Mouse (Mus musculus) forebrain, embryonic 16.5 days (tissue): Measurements from ENCODE around the gene Slc48a1. TPM values are rescaled to one million over a fixed set of nuclear protein-coding genes. Genes with fewer than 3 reads are reported as not detected.

Experiments
- ATAC-seq: fragments of 200-750 bp; cut with Nextera tagmentation; 2 replicates; pipeline ENCODE4 v1.8.0; 2017; ENCODE audit warnings: mild to moderate bottlenecking, moderate library complexity
- H3K27ac ChIP-seq: fragments of 300-500 bp; sonication (generic); 2 replicates; pipeline ENCODE4 v1.5.1; 2014; ENCODE audit warnings: low read length, control low read depth
- H3K27me3 ChIP-seq: fragments of 300-500 bp; sonication (generic); replicated peaks from 2 replicates; pipeline ENCODE4 v1.6.1; 2014; ENCODE audit warnings: low read length; ENCODE audit not compliant: control insufficient read depth, insufficient read depth
- H3K36me3 ChIP-seq: fragments of 300-500 bp; sonication (generic); 2 replicates; pipeline ENCODE4 v1.6.1; 2014; ENCODE audit not compliant: control insufficient read depth, insufficient read depth
- H3K4me1 ChIP-seq: fragments of 300-500 bp; sonication (generic); replicated peaks from 2 replicates; pipeline ENCODE4 v1.6.1; 2014; ENCODE audit warnings: low read length; ENCODE audit not compliant: control insufficient read depth, insufficient read depth
- H3K4me2 ChIP-seq: fragments of 300-500 bp; sonication (generic); 2 replicates; pipeline ENCODE4 v1.6.1; 2014; ENCODE audit warnings: mild to moderate bottlenecking, low read length, control low read depth
- H3K4me3 ChIP-seq: fragments of 300-500 bp; sonication (generic); replicated peaks from 2 replicates; pipeline ENCODE4 v1.5.1; 2014; ENCODE audit warnings: mild to moderate bottlenecking, low read length, control low read depth
- H3K9ac ChIP-seq: fragments of 300-500 bp; sonication (generic); replicated peaks from 2 replicates; pipeline ENCODE4 v1.6.1; 2014; ENCODE audit warnings: low read depth, low read length, control low read depth
- H3K9me3 ChIP-seq: fragments of 300-500 bp; sonication (generic); 2 replicates; pipeline ENCODE4 v1.6.1; 2016; ENCODE audit warnings: low read length; ENCODE audit not compliant: control insufficient read depth
- WGBS: fragments of 180-500 bp; shearing (Covaris S2); extraction: QIAGEN DNeasy Blood & Tissue Kit; methylation state at CpG from one replicate; pipeline ENCODE4 v1.1.7; 2014; 5-methylcytosine and 5-hydroxymethylcytosine counted together
- polyA plus RNA-seq: library from polyadenylated mRNA; unstranded; fragments of >200 nt; fragmentation: Nextera tagmentation; extraction: Ambion mirVana; gene quantifications from 2 replicates; pipeline ENCODE4 v1.2.1, GENCODE M21; 2015

The Slc48a1 gene
- polyA plus RNA-seq, 1 experiment from 2014 or later: 78.2 TPM

GRCm38 (mm10) chr15:97791126-97791700 is 12.9 kb downstream of the Slc48a1 start:
- no peak overlapping the region for H3K4me3 ChIP-seq
- peaks cover 11% of the 10 kb centered on the region for H3K36me3 ChIP-seq
- H3K27me3 ChIP-seq: no peaks in the 10 kb centered on the region
- H3K9ac ChIP-seq: no peak overlapping the region
- peaks cover 15% of the 10 kb centered on the region for H3K4me1 ChIP-seq
- 85% methylated on average over 11 of the region's 11 CpGs for WGBS
- no peak overlapping the region for H3K27ac ChIP-seq
- H3K9me3 ChIP-seq: no peaks in the 10 kb centered on the region
- no peak for ATAC-seq
- no peak overlapping the region for H3K4me2 ChIP-seq

GRCm38 (mm10) chr15:97793386-97794153 is 15.2 kb downstream of the Slc48a1 start:
- ATAC-seq: no peak
- 92% methylated on average over 18 of the region's 18 CpGs for WGBS
- H3K36me3 ChIP-seq: peaks cover 11% of the 10 kb centered on the region

GRCm38 (mm10) chr15:97794268-97794667 is 15.9 kb downstream of the Slc48a1 start:
- ATAC-seq: no peak
- Histone ChIP-seq H3K4me2 (no peak overlapping the region), H3K36me3 (peaks cover 12% of the 10 kb centered on the region), H3K27ac (no peak overlapping the region), H3K4me1 (0 out of 2 replicates have a peak, but pooled peaks cover 2% of the 10 kb centered on the region), H3K9ac (no peak overlapping the region), H3K27me3 (no peaks in the 10 kb centered on the region), H3K9me3 (no peaks in the 10 kb centered on the region), H3K4me3 (no peak overlapping the region)
- 73% methylated on average over 5 of the region's 5 CpGs for WGBS

More at GRCm38 (mm10) chr15:97793386-97794153, 15.2 kb downstream of the Slc48a1 start:
- no peaks in the 10 kb centered on the region for H3K9me3 ChIP-seq
- no peaks in the 10 kb centered on the region for H3K27me3 ChIP-seq
- H3K4me2 ChIP-seq: no peak overlapping the region
- no peak overlapping the region for H3K27ac ChIP-seq
- H3K4me3 ChIP-seq: no peak overlapping the region
- no peak overlapping the region for H3K9ac ChIP-seq
- peaks cover 8% of the 10 kb centered on the region for H3K4me1 ChIP-seq

- H3K4me1 ChIP-seq: 0 out of 2 replicates have a peak, but pooled peaks cover 2% of the 10 kb centered on the region
- WGBS: 98% methylated on average over 10 of the region's 10 CpGs
- no peak overlapping the region for H3K9ac ChIP-seq
- no peak overlapping the region for H3K27ac ChIP-seq
- no peak for ATAC-seq
- peaks cover 13% of the 10 kb centered on the region for H3K36me3 ChIP-seq
- no peaks in the 10 kb centered on the region for H3K27me3 ChIP-seq
- no peak overlapping the region for H3K4me3 ChIP-seq
- no peak overlapping the region for H3K4me2 ChIP-seq
- H3K9me3 ChIP-seq: no peaks in the 10 kb centered on the region
Measured at GRCm38 (mm10) chr15:97795559-97796235, 17.4 kb downstream of the Slc48a1 start.

DNA sequence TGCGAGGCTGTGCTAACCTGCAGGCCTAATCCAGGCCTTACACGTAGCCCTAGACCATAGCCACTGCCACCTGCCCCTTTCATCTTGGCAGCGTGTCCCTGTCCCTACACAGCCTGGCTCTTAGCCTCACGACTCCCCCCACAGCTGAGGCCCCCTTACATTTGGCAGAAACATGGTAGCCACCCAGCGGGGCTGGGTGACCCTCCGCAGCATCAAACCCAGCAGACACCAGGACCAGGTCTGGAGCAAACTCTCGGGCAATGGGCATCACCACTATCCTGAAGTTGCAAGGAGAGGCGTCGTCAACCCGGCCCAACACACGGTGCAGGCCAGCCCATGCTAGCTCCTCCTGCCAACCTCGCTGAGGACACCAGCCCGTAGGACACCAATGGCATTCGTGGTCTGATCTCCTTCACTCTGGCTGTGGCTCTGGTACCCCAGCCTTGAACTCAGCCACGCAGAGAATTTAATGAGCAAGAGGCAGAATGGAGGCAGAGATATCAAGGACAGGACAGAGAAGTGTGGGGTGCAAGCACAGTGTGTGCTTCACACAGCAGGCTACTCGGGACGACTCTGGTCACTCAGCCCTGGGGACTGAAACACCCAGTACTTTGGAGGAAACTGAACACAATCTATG is 18.5 kb downstream of the Slc48a1 start:
- Histone ChIP-seq H3K9ac (no peak overlapping the region), H3K4me2 (no peak overlapping the region), H3K27me3 (no peaks in the 10 kb centered on the region), H3K27ac (no peak overlapping the region), H3K9me3 (no peaks in the 10 kb centered on the region), H3K4me3 (no peak overlapping the region), H3K4me1 (peaks cover 2% of the 10 kb centered on the region; the same call in 1 of the 2 replicates), H3K36me3 (peaks cover 8% of the 10 kb centered on the region)
- WGBS: 95% methylated on average over 17 of the region's 17 CpGs
- no peak for ATAC-seq

- H3K4me2 ChIP-seq: no peak overlapping the region
- 32% methylated on average over 17 of the region's 17 CpGs for WGBS
- H3K9me3 ChIP-seq: no peaks in the 10 kb centered on the region
- no peak overlapping the region for H3K9ac ChIP-seq
- peaks cover 8% of the 10 kb centered on the region for H3K36me3 ChIP-seq
- no peak overlapping the region for H3K4me3 ChIP-seq
- no peak overlapping the region for H3K27ac ChIP-seq
- H3K4me1 ChIP-seq: peaks cover 13% of the 10 kb centered on the region
- H3K27me3 ChIP-seq: no peaks in the 10 kb centered on the region
- ATAC-seq: peak; percentile 69
Measured at GRCm38 (mm10) chr15:97798134-97798533, 19.8 kb downstream of the Slc48a1 start.

GRCm38 (mm10) chr15:97799446-97799845 is 21.1 kb downstream of the Slc48a1 start:
- Histone ChIP-seq H3K27ac (no peak overlapping the region), H3K36me3 (peaks cover 5% of the 10 kb centered on the region; the same call in 1 of the 2 replicates), H3K4me3 (no peak overlapping the region), H3K27me3 (no peaks in the 10 kb centered on the region), H3K4me1 (peaks cover 13% of the 10 kb centered on the region), H3K4me2 (no peak overlapping the region), H3K9ac (no peak overlapping the region), H3K9me3 (no peaks in the 10 kb centered on the region)
- WGBS: 87% methylated on average over 11 of the region's 11 CpGs
- ATAC-seq: no peak

GRCm38 (mm10) chr15:97800853-97801252 is 22.5 kb downstream of the Slc48a1 start:
- peaks cover 2% of the 10 kb centered on the region; the same call in 1 of the 2 replicates for H3K36me3 ChIP-seq
- 90% methylated on average over 13 of the region's 13 CpGs for WGBS
- H3K27ac ChIP-seq: no peak overlapping the region
- H3K9ac ChIP-seq: no peak overlapping the region
- peaks cover 13% of the 10 kb centered on the region for H3K4me1 ChIP-seq
- no peak for ATAC-seq
- no peak overlapping the region for H3K4me3 ChIP-seq
- H3K4me2 ChIP-seq: no peak overlapping the region
- no peaks in the 10 kb centered on the region for H3K27me3 ChIP-seq
- no peaks in the 10 kb centered on the region for H3K9me3 ChIP-seq

- H3K4me2 ChIP-seq: no peak overlapping the region
Measured at GRCm38 (mm10) chr15:97801811-97802210, 23.5 kb downstream of the Slc48a1 start.

More at GRCm38 (mm10) chr15:97801811-97802210, 23.5 kb downstream of the Slc48a1 start:
- Histone ChIP-seq H3K36me3 (peaks cover 2% of the 10 kb centered on the region), H3K4me3 (no peak overlapping the region), H3K27ac (no peak overlapping the region), H3K9me3 (no peaks in the 10 kb centered on the region), H3K9ac (no peak overlapping the region), H3K4me1 (peaks cover 13% of the 10 kb centered on the region), H3K27me3 (no peaks in the 10 kb centered on the region)
- 68% methylated on average over 7 of the region's 7 CpGs for WGBS
- ATAC-seq: no peak
